Mouse (Mus musculus) spleen, adult 2 months (tissue): ENCODE results near the gene Tmem204. TPM values are rescaled to one million over a fixed set of nuclear protein-coding genes. Genes with fewer than 3 reads are reported as not detected.

Experiments
- DNase-seq, 2 experiments: peaks; one replicate each; pipeline versions ENCODE4 v3.0.0 to v3.0.0-alpha.2; 2012 to 2021; ENCODE audit warnings: low spot score in 2 of 2, low read depth in 1 of 2
- H3K27ac ChIP-seq: fragments of 200-500 bp; 2 replicates; pipeline ENCODE4 v1.5.1; 2012; ENCODE audit warnings: low read length, inconsistent platforms; ENCODE audit not compliant: insufficient read depth
- H3K27me3 ChIP-seq: fragments of 200-500 bp; 2 replicates; pipeline ENCODE4 v1.6.1; 2012; ENCODE audit warnings: mild to moderate bottlenecking, moderate library complexity, low read length, inconsistent platforms; ENCODE audit not compliant: control insufficient read depth, insufficient read depth
- H3K36me3 ChIP-seq: fragments of 200-500 bp; 2 replicates; pipeline ENCODE4 v1.6.1; 2012; ENCODE audit warnings: mild to moderate bottlenecking, low read length, inconsistent platforms; ENCODE audit not compliant: control insufficient read depth, insufficient read depth
- H3K4me1 ChIP-seq: fragments of 200-500 bp; 2 replicates; pipeline ENCODE4 v1.6.1; 2011; ENCODE audit warnings: inconsistent platforms; ENCODE audit not compliant: control insufficient read depth, insufficient read depth, insufficient read length
- H3K4me3 ChIP-seq: fragments of 200-500 bp; 2 replicates; pipeline ENCODE4 v1.5.1; 2011; ENCODE audit warnings: mild to moderate bottlenecking, inconsistent platforms; ENCODE audit not compliant: insufficient read depth, insufficient read length; ENCODE audit errors: extremely low read depth
- CTCF ChIP-seq: fragments of 200-500 bp; IDR thresholded peaks from 2 replicates; pipeline ENCODE4 v1.5.1; 2011; ENCODE audit warnings: mild to moderate bottlenecking, inconsistent platforms; ENCODE audit not compliant: insufficient read depth, insufficient read length, insufficient replicate concordance; ENCODE audit errors: extremely low read depth
- POLR2A ChIP-seq: fragments of 200-500 bp; IDR thresholded peaks from 2 replicates; pipeline ENCODE4 v1.6.1; 2011; ENCODE audit warnings: low read depth, low read length, inconsistent platforms
- WGBS: fragments of 180-500 bp; shearing (Covaris S2); methylation state at CpG from one replicate; pipeline ENCODE4 v1.1.7; 2018; 5-methylcytosine and 5-hydroxymethylcytosine counted together
- polyA plus RNA-seq: library from polyadenylated mRNA; depleted of rRNA; stranded (reverse); fragments of >200 nt; gene quantifications from 2 replicates; pipeline ENCODE4 v1.2.3, GENCODE M21; 2012

Tmem204 gene
- polyA plus RNA-seq, 1 experiment = 37.6 TPM

DNA sequence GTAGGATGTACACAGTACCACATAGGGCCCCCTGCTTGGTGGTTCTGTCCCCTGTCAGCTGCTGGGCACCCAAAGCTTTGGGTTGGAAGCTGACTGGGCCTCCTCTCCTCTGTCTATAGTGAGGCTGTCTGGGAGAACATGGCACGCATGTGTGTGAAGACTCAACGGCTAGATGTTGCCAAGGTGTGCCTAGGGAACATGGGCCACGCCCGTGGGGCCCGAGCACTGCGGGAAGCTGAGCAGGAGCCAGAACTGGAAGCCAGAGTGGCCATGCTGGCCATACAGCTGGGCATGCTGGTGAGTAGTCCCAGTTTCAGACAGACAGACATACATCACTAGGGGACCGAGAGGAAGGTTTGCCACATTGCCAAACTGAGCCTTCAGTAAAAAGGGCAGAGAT, 3.3 kb upstream of the Tmem204 start:
- Histone ChIP-seq H3K4me3 (no peak overlapping the region), H3K4me1 (no peaks in the 10 kb centered on the region), H3K27ac (no peak overlapping the region), H3K27me3 (no peaks in the 10 kb centered on the region), H3K36me3 (peaks cover 10% of the 10 kb centered on the region)
- DNase-seq = no peak
- no peak for TF ChIP-seq CTCF
- no peak for TF ChIP-seq POLR2A
- 88% methylated on average over 7 of the region's 7 CpGs for WGBS

DNA sequence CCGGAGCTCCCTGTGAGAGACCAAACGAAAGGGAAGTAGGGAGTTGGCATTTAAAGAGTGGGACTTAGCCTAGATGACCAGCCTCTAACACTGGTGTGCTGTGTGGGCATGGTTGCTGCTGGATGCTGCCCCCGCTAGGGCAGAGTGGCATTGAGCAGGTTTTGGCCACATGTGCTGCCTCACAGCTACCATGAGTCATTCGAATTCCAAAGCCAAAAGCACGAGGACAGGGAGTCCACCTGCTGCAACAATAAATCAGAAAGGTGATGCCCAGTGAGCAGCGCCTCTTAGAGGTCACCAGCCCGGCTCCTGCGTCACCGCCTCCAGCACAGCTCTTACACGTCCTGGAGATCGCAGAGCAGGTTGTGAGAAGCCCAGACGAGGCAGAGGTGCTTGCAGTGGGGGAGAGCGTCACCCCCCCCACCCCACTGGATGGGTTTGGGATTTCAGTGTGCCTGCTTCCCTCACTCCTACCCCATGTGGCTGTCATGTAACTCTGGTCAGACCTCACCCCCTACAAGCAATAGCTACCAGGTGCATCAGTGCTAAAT, 1.5 kb upstream of the Tmem204 start:
- DNase-seq = no peak

DNA sequence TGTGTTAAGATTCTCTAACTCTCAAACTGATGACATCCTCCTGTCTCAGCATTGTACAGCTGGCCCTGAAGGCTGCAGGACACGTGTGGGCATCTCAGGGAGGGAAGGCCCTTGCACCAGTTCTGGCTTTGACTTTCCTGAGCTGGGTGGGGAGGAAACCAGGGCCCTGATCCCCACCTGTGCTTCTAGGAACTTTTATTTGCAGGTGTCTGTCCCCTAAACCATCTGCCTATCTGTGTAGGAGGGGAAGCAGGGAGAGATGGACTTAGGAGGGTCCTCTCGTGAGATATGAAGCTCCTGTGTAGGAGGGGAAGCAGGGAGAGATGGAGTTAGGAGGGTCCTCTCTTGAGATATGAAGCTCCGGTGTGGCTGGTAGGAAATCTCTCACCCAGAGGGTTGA, 504 bp downstream of the Tmem204 start:
- 89% methylated on average over 3 of the region's 3 CpGs for WGBS
- Histone ChIP-seq H3K4me3 (no peak overlapping the region), H3K27me3 (no peaks in the 10 kb centered on the region), H3K27ac (peak overlapping the region; percentile 40; the same call in 1 of the 2 replicates), H3K36me3 (peaks cover 3% of the 10 kb centered on the region), H3K4me1 (no peaks in the 10 kb centered on the region)
- TF ChIP-seq POLR2A (no peak), CTCF (no peak)
- no peak for DNase-seq

More for the DNA sequence above, 1.5 kb upstream of the Tmem204 start:
- peaks cover 8% of the 10 kb centered on the region for H3K36me3 ChIP-seq
- H3K27me3 ChIP-seq = no peaks in the 10 kb centered on the region
- H3K27ac ChIP-seq = no peak overlapping the region
- WGBS = 87% methylated on average over 13 of the region's 13 CpGs
- TF ChIP-seq POLR2A = no peak
- no peak for TF ChIP-seq CTCF
- no peaks in the 10 kb centered on the region for H3K4me1 ChIP-seq
- H3K4me3 ChIP-seq = no peak overlapping the region

DNA sequence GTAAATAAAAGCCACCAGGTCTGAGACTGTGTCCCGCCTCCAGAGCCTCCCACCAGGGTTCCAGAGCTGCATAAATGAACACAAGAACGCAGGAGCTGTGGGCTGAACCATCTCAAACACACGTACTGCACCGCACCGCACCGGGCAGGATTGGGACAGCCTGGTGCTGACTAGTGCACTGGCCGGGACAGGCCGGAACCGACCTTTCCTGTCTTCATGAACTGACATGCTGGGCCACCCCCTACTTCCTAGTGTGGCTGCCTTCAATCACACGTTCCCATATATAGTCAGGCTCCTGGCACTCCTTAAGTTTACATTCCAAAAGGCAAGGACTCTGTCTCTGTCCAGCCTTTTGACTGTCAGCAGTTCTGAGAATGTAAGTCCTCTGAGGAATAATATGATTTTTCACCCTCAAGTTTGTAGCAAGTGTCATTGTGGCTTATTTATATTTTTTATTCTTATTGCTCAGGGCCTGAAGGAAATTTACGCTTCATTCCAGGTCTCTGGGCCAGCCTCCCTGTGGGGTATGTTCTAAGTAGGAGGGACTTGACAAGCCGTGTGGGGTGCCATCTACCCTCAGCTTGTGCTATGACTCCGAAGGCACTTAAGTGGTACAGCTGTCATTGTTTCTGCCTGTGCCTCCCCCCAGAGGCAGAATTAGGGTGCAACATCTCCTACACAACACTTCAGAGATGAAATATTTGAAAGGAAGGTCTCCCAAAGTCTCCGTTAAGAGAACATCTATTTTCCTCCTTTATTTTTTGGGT, 1.1 kb downstream of the Tmem204 start:
- DNase-seq = no peak
- Histone ChIP-seq H3K27ac (peak overlapping the region; percentile 58), H3K27me3 (no peaks in the 10 kb centered on the region), H3K4me1 (no peaks in the 10 kb centered on the region), H3K4me3 (no peak overlapping the region), H3K36me3 (peaks cover 3% of the 10 kb centered on the region; the same call in 1 of the 2 replicates)
- WGBS = 77% methylated on average over 14 of the region's 14 CpGs
- TF ChIP-seq CTCF = no peak
- TF ChIP-seq POLR2A = no peak

DNA sequence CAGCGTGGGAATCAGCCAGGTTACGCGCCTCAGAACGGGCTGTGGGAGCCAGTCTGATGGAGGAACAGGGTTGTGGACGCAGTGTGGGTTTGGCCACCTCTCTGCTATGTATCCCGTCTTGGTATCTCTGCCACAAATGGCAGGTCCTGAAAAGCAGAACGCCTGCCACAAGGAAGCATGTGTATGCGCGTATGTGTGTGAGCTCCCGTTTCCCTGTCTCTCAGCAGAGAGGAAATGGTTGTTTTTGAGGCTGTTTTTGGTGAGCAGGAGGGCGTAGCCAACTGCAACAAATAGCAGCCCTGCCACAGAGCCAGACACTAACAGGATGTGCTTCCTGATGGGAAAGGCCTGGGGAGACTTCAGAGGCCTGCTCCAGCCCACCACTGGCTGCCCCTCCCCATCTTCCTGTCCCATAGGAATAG, 2.4 kb downstream of the Tmem204 start:
- no peak for TF ChIP-seq CTCF
- TF ChIP-seq POLR2A = no peak
- peak overlapping the region; percentile 45 for H3K4me3 ChIP-seq
- 69% methylated on average over 11 of the region's 11 CpGs for WGBS
- no peak for DNase-seq
- peaks cover 4% of the 10 kb centered on the region for H3K36me3 ChIP-seq
- no peaks in the 10 kb centered on the region for H3K27me3 ChIP-seq
- H3K27ac ChIP-seq = peak overlapping the region; percentile 75
- no peaks in the 10 kb centered on the region for H3K4me1 ChIP-seq

DNA sequence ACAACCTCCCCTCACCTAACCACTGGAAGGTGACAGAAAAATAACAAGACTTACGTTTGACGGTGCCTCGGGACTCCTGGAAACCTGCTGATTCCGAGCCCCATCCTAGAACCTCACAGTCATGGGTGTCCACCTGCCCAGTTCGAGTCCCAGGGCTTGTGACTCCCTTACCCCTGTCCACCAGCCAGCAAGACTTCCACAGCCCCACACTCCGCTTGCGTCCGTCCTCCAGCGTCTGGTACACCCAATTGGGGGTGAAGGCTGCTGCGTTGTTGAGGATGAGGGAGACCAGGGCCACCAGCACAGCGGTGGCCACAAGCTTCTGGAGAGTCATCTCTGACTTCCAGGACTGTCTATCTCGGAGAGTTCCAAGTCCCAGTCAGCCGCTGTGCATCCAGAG, 3.2 kb downstream of the Tmem204 start:
- DNase-seq = no peak
- TF ChIP-seq POLR2A = no peak
- TF ChIP-seq CTCF = no peak
- Histone ChIP-seq H3K27ac (peak overlapping the region; percentile 75; the same call in 1 of the 2 replicates), H3K4me3 (peak overlapping the region; percentile 45), H3K36me3 (peaks cover 4% of the 10 kb centered on the region), H3K4me1 (no peaks in the 10 kb centered on the region), H3K27me3 (no peaks in the 10 kb centered on the region)
- 86% methylated on average over 13 of the region's 13 CpGs for WGBS
